Mouse (Mus musculus) lung, postnatal 0 days (tissue): Measurements from ENCODE around the gene Svep1.

Source experiments
- CTCF ChIP-seq: IDR thresholded peaks from 2 replicates; pipeline ENCODE4 v1.5.1; 2016; ENCODE audit warnings: antibody characterized with exemption, mild to moderate bottlenecking
- EP300 ChIP-seq: IDR thresholded peaks from 2 replicates; pipeline ENCODE4 v1.6.1; 2016; ENCODE audit warnings: antibody characterized with exemption, mild to moderate bottlenecking, control low read depth

GRCm38 (mm10) chr4:58086738-58087137 lies 119.9 kb downstream of the Svep1 start:
- TF ChIP-seq CTCF: no peak
- no peak for TF ChIP-seq EP300
